Mouse (Mus musculus) MEL (cell line): Measurements from ENCODE around the gene Gm1113. TPM values are rescaled to one million over a fixed set of nuclear protein-coding genes. Genes with fewer than 3 reads are reported as not detected.

Source experiments
- DNase-seq: peaks from one replicate; pipeline ENCODE4 v3.0.0; 2011; ENCODE audit warnings: low read depth, low spot score
- H3K27ac ChIP-seq: 2 replicates; pipeline ENCODE4 v1.5.1; 2012; ENCODE audit warnings: low read depth, mild to moderate bottlenecking, control low read depth, low read length, moderate library complexity; ENCODE audit not compliant: control insufficient read depth
- H3K27me3 ChIP-seq, 2 experiments: fragments of 150-350 bp in 1 of 2; sonication (generic) in 1 of 2; 2 replicates each; pipeline ENCODE4 v1.6.1; 2012; ENCODE audit warnings: low read length in 2 of 2, mild to moderate bottlenecking in 2 of 2, improper control_type of control experiment in 1 of 2, moderate library complexity in 1 of 2; ENCODE audit not compliant: insufficient read depth in 2 of 2, control insufficient read depth in 1 of 2
- H3K36me3 ChIP-seq, 2 experiments: 2 replicates each; pipeline ENCODE4 v1.6.1; 2012 to 2014; ENCODE audit warnings: low read length in 2 of 2, improper control_type of control experiment in 1 of 2, inconsistent platforms in 1 of 2, mild to moderate bottlenecking in 1 of 2; ENCODE audit not compliant: insufficient read depth in 2 of 2, control insufficient read depth in 1 of 2
- H3K4me1 ChIP-seq, 2 experiments: fragments of 150-350 bp in 1 of 2; sonication (generic) in 1 of 2; 2 replicates each; pipeline ENCODE4 v1.6.1; 2012; ENCODE audit warnings: low read length in 2 of 2, improper control_type of control experiment in 1 of 2, mild to moderate bottlenecking in 1 of 2; ENCODE audit not compliant: insufficient read depth in 2 of 2, control insufficient read depth in 1 of 2
- H3K4me3 ChIP-seq, 2 experiments: fragments of 150-350 bp in 1 of 2; sonication (generic) in 1 of 2; 2 replicates each; pipeline ENCODE4 v1.5.1; 2012; ENCODE audit warnings: low read depth in 2 of 2, low read length in 2 of 2, mild to moderate bottlenecking in 2 of 2, moderate library complexity in 2 of 2, control low read depth in 1 of 2, improper control_type of control experiment in 1 of 2; ENCODE audit not compliant: control insufficient read depth in 1 of 2, insufficient read depth in 1 of 2
- H3K79me2 ChIP-seq: 2 replicates; pipeline ENCODE4 v1.6.1; 2012; ENCODE audit warnings: mild to moderate bottlenecking, low read length, moderate library complexity; ENCODE audit not compliant: control insufficient read depth, poor library complexity, insufficient read depth
- H3K9ac ChIP-seq: 2 replicates; pipeline ENCODE4 v1.6.1; 2012; ENCODE audit warnings: low read depth, mild to moderate bottlenecking, control low read depth, low read length, moderate library complexity; ENCODE audit not compliant: control insufficient read depth, poor library complexity, severe bottlenecking
- H3K9me3 ChIP-seq: fragments of 150-350 bp; sonication (generic); replicated peaks from 2 replicates; pipeline ENCODE4 v1.6.1; 2012; ENCODE audit warnings: mild to moderate bottlenecking, low read length, improper control_type of control experiment, moderate library complexity; ENCODE audit not compliant: insufficient read depth
- CHD1 ChIP-seq: IDR thresholded peaks from 2 replicates; pipeline ENCODE4 v1.6.1; 2012; ENCODE audit warnings: low read depth, mild to moderate bottlenecking, inconsistent platforms, low read length, improper control_type of control experiment
- E2F4 ChIP-seq: IDR thresholded peaks from 2 replicates; pipeline ENCODE4 v1.6.1; 2011; ENCODE audit warnings: low read depth, low read length, improper control_type of control experiment, borderline replicate concordance
- GABPA ChIP-seq: IDR thresholded peaks from 2 replicates; pipeline ENCODE4 v1.6.1; 2012; ENCODE audit warnings: low read depth, mild to moderate bottlenecking, inconsistent platforms, low read length, improper control_type of control experiment, moderate library complexity
- HCFC1 ChIP-seq: IDR thresholded peaks from 2 replicates; pipeline ENCODE4 v1.6.1; 2012; ENCODE audit warnings: low read depth, mild to moderate bottlenecking, inconsistent platforms, low read length, improper control_type of control experiment, moderate library complexity
- JUND ChIP-seq: IDR thresholded peaks from 2 replicates; pipeline ENCODE4 v1.6.1; 2011; ENCODE audit warnings: low read depth, mild to moderate bottlenecking, improper control_type of control experiment, low read length
- MAFK ChIP-seq: IDR thresholded peaks from 2 replicates; pipeline ENCODE4 v1.6.1; 2011; ENCODE audit warnings: low read depth, mild to moderate bottlenecking, low read length, improper control_type of control experiment, borderline replicate concordance
- MAX ChIP-seq: IDR thresholded peaks from 2 replicates; pipeline ENCODE4 v1.6.1; 2011; ENCODE audit warnings: low read length, improper control_type of control experiment
- MAZ ChIP-seq: IDR thresholded peaks from 2 replicates; pipeline ENCODE4 v1.6.1; 2012; ENCODE audit warnings: low read depth, mild to moderate bottlenecking, inconsistent platforms, low read length, improper control_type of control experiment
- MEF2A ChIP-seq: IDR thresholded peaks from 2 replicates; pipeline ENCODE4 v1.6.1; 2014; ENCODE audit warnings: low read depth, mild to moderate bottlenecking, inconsistent platforms, low read length, improper control_type of control experiment; ENCODE audit not compliant: poor library complexity, insufficient replicate concordance, severe bottlenecking; ENCODE audit errors: extremely low read depth
- POLR2AphosphoS5 ChIP-seq: IDR thresholded peaks from 2 replicates; pipeline ENCODE4 v1.6.1; 2012; ENCODE audit warnings: low read depth, borderline replicate concordance, mild to moderate bottlenecking, inconsistent platforms, low read length, moderate library complexity, mixed read lengths
- RCOR1 ChIP-seq: IDR thresholded peaks from 2 replicates; pipeline ENCODE4 v1.6.1; 2012; ENCODE audit warnings: low read depth, mild to moderate bottlenecking, inconsistent platforms, low read length, improper control_type of control experiment
- TBP ChIP-seq: IDR thresholded peaks from 2 replicates; pipeline ENCODE4 v1.8.0; 2011; ENCODE audit warnings: low read depth, low read length, improper control_type of control experiment
- UBTF ChIP-seq: IDR thresholded peaks from 2 replicates; pipeline ENCODE4 v1.6.1; 2012; ENCODE audit warnings: low read depth, mild to moderate bottlenecking, inconsistent platforms, low read length, improper control_type of control experiment, moderate library complexity, borderline replicate concordance; ENCODE audit not compliant: insufficient read depth
- USF1 ChIP-seq: IDR thresholded peaks from 2 replicates; pipeline ENCODE4 v1.6.1; 2014; ENCODE audit warnings: low read depth, mild to moderate bottlenecking, inconsistent platforms, low read length, improper control_type of control experiment, moderate library complexity
- ZNF384 ChIP-seq: IDR thresholded peaks from 2 replicates; pipeline ENCODE4 v1.6.1; 2012; ENCODE audit warnings: low read depth, mild to moderate bottlenecking, inconsistent platforms, low read length, improper control_type of control experiment
- polyA plus RNA-seq, 2 experiments: library from polyadenylated mRNA; stranded (reverse) in 1 of 2; unstranded in 1 of 2; fragments of >175 nt in 1 of 2; fragments of >200 nt in 1 of 2; gene quantifications; 2 replicates each; pipeline versions ENCODE4 v1.2.1 to v1.2.4; 2012; ENCODE audit warnings: low replicate concordance in 2 of 2, low read depth in 1 of 2; ENCODE audit not compliant: insufficient read length in 2 of 2, insufficient read depth in 1 of 2, missing spikeins in 1 of 2
- total RNA-seq: library from RNA; depleted of rRNA; stranded (reverse); fragments of 300-350 nt; gene quantifications from 2 replicates; pipeline ENCODE4 v1.2.3, GENCODE M21; 2012

Gene Gm1113
- total and polyA plus RNA-seq, 3 experiments, result not detected

GRCm38 (mm10) chr9:35522241-35522640, 4.2 kb upstream of the Gm1113 start (continued):
- no peak for TF ChIP-seq USF1
- TF ChIP-seq CHD1, result no peak
- no peak for TF ChIP-seq HCFC1

GRCm38 (mm10) chr9:35520631-35521348, 2.7 kb upstream of the Gm1113 start:
- H3K4me1 ChIP-seq, result no peaks in the 10 kb centered on the region
- no peaks in the 10 kb centered on the region for H3K79me2 ChIP-seq
- no peak overlapping the region for H3K9ac ChIP-seq
- no peak for TF ChIP-seq POLR2AphosphoS5
- no peak for TF ChIP-seq HCFC1
- TF ChIP-seq USF1, result no peak
- TF ChIP-seq MAZ, result no peak
- no peak for TF ChIP-seq MAFK
- TF ChIP-seq UBTF, result no peak
- no peak for TF ChIP-seq GABPA
- no peak for TF ChIP-seq TBP
- no peak for TF ChIP-seq RCOR1
- TF ChIP-seq JUND, result no peak
- no peak for TF ChIP-seq E2F4
- TF ChIP-seq MEF2A, result no peak
- no peaks in the 10 kb centered on the region for H3K9me3 ChIP-seq
- peaks cover 3 to 4% of the 10 kb centered on the region in 2 experiments; a peak in 3 of 4 replicates for H3K27me3 ChIP-seq
- DNase-seq, result no peak
- no peak overlapping the region for H3K4me3 ChIP-seq
- H3K27ac ChIP-seq, result no peak overlapping the region
- no peaks in the 10 kb centered on the region for H3K36me3 ChIP-seq

GRCm38 (mm10) chr9:35516711-35517110, 1.4 kb downstream of the Gm1113 start:
- no peaks in the 10 kb centered on the region for H3K36me3 ChIP-seq
- peaks cover 3 to 9% of the 10 kb centered on the region in 2 experiments; a peak in 3 of 4 replicates for H3K27me3 ChIP-seq
- no peak overlapping the region for H3K4me3 ChIP-seq
- no peaks in the 10 kb centered on the region for H3K79me2 ChIP-seq
- H3K4me1 ChIP-seq, result no peaks in the 10 kb centered on the region
- TF ChIP-seq ZNF384 (no peak), HCFC1 (no peak), RCOR1 (no peak), E2F4 (no peak), MAZ (no peak), MAX (no peak)
- no peak overlapping the region for H3K9ac ChIP-seq
- no peaks in the 10 kb centered on the region for H3K9me3 ChIP-seq
- no peak overlapping the region for H3K27ac ChIP-seq
- no peak for DNase-seq
